Mouse (Mus musculus): Measurements from ENCODE around the gene Serpinb6a. TPM values are rescaled to one million over a fixed set of nuclear protein-coding genes. Genes with fewer than 3 reads are reported as not detected.

Gene Serpinb6a
- polyA plus RNA-seq, 1 experiment, result 3.7 TPM

- TF ChIP-seq GATA1 (IDR thresholded peaks at IDR 0.05; ENCODE audit: low read length), result no peak
Observed at GRCm38 (mm10) chr13:34021998-34022397, 19.4 kb upstream of the Serpinb6a start.

DNA sequence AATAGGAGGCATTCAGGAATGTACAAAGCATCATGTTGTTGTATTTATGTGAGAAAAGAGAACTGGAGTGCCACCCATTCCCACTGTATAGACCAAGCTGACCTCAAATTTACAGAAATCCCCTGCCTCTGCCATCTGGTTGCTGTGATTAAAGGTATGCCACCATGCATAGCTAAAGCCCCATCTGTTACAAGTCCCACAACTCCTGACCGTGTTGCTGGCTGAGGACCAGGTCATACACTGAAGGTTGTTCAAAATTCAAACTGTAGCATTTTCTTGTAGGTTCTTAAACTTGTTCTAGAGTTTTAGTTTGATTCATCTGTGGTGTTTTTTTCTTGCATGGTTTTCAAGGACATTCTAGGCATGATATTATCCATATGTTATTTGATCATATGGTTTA lies 15.9 kb upstream of the Serpinb6a start:
- TF ChIP-seq GATA1 (IDR thresholded peaks at IDR 0.05; ENCODE audit: low read length), result no peak

- no peak for TF ChIP-seq GATA1 (IDR thresholded peaks at IDR 0.05; ENCODE audit: low read length)
Observed at GRCm38 (mm10) chr13:34016927-34017569, 14.5 kb upstream of the Serpinb6a start.

GRCm38 (mm10) chr13:34007234-34007633 lies 4.6 kb upstream of the Serpinb6a start:
- no peak for TF ChIP-seq GATA1 (IDR thresholded peaks at IDR 0.05; ENCODE audit: low read length)

DNA sequence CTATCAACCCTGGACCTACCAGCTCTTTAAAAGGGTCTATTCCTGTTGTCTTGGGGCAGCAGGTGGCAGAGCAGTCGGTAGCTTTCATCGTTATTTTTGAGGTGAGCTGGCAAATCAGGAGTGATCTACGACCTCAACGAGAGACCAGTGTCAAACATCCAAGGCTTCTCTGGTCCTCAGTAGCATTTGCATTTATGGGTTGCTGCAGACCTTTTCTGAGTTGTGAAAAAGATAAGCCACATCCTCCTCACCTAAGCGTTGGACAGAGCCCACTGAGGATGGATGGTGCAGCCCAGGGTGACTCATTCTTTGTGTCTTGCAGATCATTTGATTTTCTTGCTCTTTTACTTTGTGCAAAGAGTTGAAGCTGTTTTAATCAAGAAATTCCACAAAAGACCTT lies 464 bp upstream of the Serpinb6a start:
- no peak for TF ChIP-seq GATA1 (IDR thresholded peaks at IDR 0.05; ENCODE audit: low read length)

DNA sequence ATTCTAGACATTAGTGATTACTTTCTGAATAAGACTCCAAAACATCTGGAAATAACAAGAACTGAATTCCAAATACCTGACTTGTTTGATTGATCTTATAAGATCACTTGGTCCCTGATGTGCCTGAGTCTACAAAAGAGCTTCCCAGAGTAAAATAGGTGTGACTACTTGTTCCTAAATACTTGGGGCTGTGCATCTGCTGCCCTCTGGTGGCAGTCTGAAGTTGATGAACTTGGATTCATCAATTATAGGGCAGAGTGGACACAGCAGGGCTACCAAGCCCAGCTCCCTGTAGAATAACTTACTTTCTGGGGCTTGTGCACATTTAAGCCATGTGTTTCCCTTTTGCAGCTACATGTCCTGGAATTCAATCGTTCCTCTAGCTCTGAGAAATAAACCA lies 7.4 kb downstream of the Serpinb6a start:
- TF ChIP-seq GATA1 (IDR thresholded peaks at IDR 0.05; ENCODE audit: low read length), result no peak

GRCm38 (mm10) chr13:33989625-33990024 lies 13.0 kb downstream of the Serpinb6a start:
- TF ChIP-seq GATA1 (IDR thresholded peaks at IDR 0.05; ENCODE audit: low read length), result no peak

- no peak for TF ChIP-seq GATA1 (IDR thresholded peaks at IDR 0.05; ENCODE audit: low read length)
Observed at GRCm38 (mm10) chr13:33966574-33966973, 36.0 kb downstream of the Serpinb6a start.

GRCm38 (mm10) chr13:33966025-33966412 lies 36.6 kb downstream of the Serpinb6a start:
- TF ChIP-seq GATA1 (IDR thresholded peaks at IDR 0.05; ENCODE audit: low read length), result no peak

DNA sequence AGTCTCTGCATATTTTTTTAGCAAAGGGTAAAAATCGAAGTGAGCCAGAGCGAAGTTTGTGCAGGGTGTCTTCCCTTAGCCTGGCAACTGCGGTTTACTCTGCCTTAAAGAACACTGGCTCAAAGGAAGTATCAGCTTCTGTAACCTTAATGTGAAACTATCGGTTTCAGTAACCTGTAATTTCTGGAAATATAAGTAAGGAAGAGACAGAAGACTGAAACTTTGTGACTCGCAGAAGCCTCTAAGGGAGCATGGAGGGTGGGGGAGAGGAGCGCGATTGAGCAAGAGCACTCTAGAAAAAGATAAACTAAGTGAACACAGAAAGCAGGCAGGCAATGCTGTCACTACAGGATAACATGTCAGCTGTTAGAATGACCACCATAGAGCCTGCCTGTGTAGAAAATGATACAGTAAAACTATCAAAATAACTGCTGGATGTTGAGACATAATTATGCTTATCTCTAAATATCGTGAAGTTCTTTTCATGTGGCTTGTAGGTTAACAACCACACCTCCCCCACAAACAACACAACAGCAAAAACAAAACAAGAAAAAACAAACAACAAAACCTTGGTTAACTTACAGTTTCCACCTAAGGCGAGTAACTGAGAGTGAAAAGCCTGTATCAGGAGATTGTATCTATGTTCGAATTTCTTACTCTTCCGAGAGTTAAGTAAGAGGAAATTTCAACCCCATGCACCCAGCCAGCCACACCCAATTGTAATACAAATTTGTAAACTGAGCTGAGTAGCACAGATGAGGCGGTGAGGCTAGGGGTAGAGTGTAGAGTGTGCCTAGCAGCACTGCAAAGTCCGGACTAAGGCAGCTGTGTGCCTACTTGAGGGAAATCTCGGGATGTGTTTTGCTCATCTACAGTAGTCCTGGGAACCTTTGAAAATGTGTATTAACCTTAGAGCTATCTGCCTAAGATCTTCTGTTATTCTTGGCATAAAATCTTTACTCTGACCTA lies 37.3 kb downstream of the Serpinb6a start:
- no peak for TF ChIP-seq GATA1 (IDR thresholded peaks at IDR 0.05; ENCODE audit: low read length)

DNA sequence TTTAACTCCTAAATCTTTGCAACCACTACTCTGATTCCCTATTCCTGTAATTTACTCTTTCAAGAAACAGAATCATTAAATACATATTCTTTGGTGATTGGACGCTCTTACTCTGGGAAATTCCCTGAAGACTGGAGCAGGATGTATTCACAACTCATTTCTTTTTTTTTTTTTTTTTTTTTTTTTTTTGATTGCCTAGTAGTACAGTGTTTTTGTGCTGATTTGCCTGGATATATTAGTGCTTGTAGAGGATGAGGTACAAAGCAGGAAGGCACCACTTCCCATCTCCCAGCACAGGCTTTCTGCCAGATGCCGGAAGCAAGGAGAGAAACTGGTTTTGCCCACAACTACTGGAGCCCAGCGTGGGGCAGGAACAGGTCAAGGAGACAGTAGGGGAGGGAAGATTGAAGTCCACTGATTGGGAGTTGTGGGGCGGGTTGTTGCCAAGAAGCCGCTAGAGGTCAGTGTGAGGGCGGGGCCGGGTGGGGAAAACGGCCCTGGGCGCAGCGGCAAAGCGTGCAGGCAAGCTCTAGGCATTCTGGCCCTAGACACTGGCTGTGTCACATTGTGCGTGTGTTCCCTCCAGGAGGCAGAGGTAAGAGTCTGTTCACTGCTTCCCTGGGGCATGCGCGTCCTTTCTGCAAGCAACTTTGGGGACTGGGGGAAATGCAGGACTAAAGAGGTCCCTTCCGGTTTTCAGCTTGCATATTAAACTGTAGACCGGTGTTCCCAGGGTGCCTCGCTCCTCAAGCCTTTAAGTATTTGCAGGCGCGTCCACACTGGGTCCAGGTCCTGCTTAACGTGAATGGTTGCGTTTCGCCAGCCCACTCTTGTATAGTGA lies 38.2 kb downstream of the Serpinb6a start, which contains the start of gene Nqo2:
TSS of gene Nqo2 (plus strand) at position 482 of the 841 bp plus-strand sequence.
- TF ChIP-seq GATA1 (IDR thresholded peaks at IDR 0.05; ENCODE audit: low read length), result no peak

- TF ChIP-seq GATA1 (IDR thresholded peaks at IDR 0.05; ENCODE audit: low read length), result no peak
Observed at GRCm38 (mm10) chr13:33959771-33960170, 42.8 kb downstream of the Serpinb6a start.

DNA sequence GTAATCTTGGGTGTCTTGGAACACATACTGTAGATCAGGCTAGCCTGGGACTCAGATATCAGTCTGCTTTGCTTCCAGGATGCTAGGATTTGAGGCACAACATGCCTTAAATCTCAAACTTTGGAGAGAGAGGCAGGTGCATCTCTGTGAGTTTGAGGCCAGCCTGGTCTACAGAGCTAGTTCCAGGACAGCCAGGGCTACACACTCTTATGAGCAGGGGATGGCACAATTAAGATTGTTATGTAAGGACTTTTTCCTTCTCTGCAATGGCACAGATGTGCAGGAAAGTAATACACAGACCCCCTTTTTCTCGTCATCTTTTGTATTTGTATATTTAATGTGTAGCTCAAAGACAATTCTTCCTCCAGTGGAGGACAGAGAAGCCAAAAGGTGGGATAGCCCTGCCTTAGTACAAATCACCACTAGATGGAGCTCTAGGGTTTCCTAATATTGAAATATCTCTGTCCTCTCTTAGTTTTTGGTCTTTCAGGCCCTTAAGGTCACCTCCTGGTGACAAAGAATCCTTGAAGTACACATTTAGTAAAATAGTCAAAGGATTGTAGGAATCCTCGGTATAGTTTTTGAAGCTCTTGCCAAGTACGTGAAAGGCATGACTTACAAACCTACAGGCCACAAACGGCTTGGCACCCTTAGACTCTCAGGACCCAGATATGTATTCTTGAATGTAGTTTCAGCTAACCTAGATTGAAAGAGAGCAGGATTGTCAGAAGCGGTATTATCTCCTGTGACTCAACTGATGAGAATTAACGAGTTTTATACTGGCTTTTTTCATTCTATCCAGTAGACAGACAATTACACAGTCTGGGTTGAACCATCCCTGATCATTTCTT lies 45.8 kb downstream of the Serpinb6a start:
- TF ChIP-seq GATA1 (IDR thresholded peaks at IDR 0.05; ENCODE audit: low read length), result no peak

DNA sequence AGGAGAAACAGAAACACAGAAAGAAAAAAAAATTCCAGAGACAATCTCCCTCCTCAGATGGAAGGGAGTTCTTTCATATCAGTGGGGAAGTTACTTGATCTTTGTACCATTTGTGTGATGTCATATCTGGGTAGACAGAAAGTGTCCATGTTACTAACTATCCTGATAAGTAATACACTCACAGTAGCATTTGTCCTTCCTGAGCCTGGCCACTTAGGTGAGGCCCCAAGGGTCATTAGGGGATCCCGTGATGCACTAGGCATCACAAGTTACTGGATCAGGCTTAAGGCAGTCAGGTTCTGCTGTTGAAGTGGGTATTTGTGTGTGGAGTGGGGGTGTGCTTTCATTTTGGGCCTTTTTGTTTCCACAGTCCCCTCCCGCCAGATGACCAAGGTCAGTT lies 49.6 kb downstream of the Serpinb6a start:
- TF ChIP-seq GATA1 (IDR thresholded peaks at IDR 0.05; ENCODE audit: low read length), result no peak

DNA sequence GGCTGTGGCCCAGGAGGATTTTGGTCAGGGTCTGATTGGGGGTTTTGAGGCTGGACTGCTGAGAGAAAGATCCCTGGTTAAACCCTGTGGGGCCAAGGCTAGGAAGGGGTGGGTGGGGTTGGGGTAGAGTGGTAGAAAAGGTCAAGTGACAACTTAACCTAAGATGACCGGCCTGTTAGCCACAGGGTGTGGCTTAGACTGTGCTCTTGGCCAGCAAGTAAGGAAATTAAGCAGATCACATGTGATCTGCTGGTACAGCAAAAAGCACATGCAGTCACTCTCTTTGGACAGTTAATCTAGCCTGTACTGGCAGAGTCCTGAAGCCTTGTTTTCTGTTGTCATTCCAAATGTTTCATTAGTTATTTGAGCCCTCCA lies 50.5 kb downstream of the Serpinb6a start:
- TF ChIP-seq GATA1 (IDR thresholded peaks at IDR 0.05; ENCODE audit: low read length), result no peak
